Mouse (Mus musculus): ENCODE measurements around the gene Rbl2.

DNA sequence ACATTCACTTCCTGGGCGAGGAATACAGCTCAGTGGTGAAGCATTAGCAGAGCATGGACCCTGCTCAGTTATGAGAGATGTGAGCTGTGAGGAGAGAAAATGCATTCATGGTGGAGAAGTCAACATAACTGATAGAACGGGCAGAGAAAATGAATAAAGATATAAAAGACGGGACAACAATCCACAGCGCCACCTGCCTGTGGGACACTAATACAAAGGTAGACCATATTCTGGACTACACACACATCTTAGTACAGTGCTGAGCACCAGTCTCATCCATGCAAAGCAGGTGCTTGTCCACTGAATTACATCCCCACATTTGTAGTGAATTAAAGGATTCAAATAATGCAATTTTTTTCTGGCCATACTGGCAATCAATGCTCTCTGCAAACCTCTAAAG lies 47.7 kb downstream of the Rbl2 start:
- TF ChIP-seq EP300 (IDR thresholded peaks at IDR 0.05) (no peak), CTCF (IDR thresholded peaks at IDR 0.05) (peak; percentile 40; the same call in 1 of the 2 replicates)
